Mouse (Mus musculus) forebrain, embryonic 12.5 days (tissue): ENCODE results near the gene Phf20. TPM values are rescaled to one million over a fixed set of nuclear protein-coding genes. Genes with fewer than 3 reads are reported as not detected.

Experiments
- ATAC-seq: fragments of 200-750 bp; cut with Nextera tagmentation; 2 replicates; pipeline ENCODE4 v1.8.0; 2017; ENCODE audit warnings: moderate TSS enrichment; ENCODE audit not compliant: low FRiP score
- H3K27ac ChIP-seq: fragments of 300-500 bp; sonication (generic); 2 replicates; pipeline ENCODE4 v1.5.1; 2016; ENCODE audit warnings: mild to moderate bottlenecking
- H3K27me3 ChIP-seq: fragments of 300-500 bp; sonication (generic); 2 replicates; pipeline ENCODE4 v1.6.1; 2016; ENCODE audit warnings: mild to moderate bottlenecking
- H3K36me3 ChIP-seq: fragments of 300-500 bp; sonication (generic); replicated peaks from 2 replicates; pipeline ENCODE4 v1.6.1; 2016; ENCODE audit warnings: mild to moderate bottlenecking
- H3K4me1 ChIP-seq: fragments of 300-500 bp; sonication (generic); 2 replicates; pipeline ENCODE4 v1.6.1; 2016
- H3K4me2 ChIP-seq: fragments of 300-500 bp; sonication (generic); 2 replicates; pipeline ENCODE4 v1.6.1; 2016; ENCODE audit warnings: mild to moderate bottlenecking, moderate library complexity
- H3K4me3 ChIP-seq: fragments of 300-500 bp; sonication (generic); replicated peaks from 2 replicates; pipeline ENCODE4 v1.5.1; 2016; ENCODE audit warnings: mild to moderate bottlenecking
- H3K9ac ChIP-seq: fragments of 300-500 bp; sonication (generic); 2 replicates; pipeline ENCODE4 v1.6.1; 2016; ENCODE audit warnings: mild to moderate bottlenecking
- H3K9me3 ChIP-seq: fragments of 300-500 bp; sonication (generic); 2 replicates; pipeline ENCODE4 v1.6.1; 2016
- WGBS: fragments of 180-500 bp; shearing (Covaris S2); methylation state at CpG from one replicate; pipeline ENCODE4 v1.1.7; 2016; 5-methylcytosine and 5-hydroxymethylcytosine counted together
- polyA plus RNA-seq: library from polyadenylated mRNA; unstranded; fragments of >200 nt; fragmentation: Nextera tagmentation; extraction: Ambion mirVana; gene quantifications from 2 replicates; pipeline ENCODE4 v1.2.1, GENCODE M21; 2016

Gene Phf20
- polyA plus RNA-seq, 1 experiment from 2014 or later: 105 TPM

DNA sequence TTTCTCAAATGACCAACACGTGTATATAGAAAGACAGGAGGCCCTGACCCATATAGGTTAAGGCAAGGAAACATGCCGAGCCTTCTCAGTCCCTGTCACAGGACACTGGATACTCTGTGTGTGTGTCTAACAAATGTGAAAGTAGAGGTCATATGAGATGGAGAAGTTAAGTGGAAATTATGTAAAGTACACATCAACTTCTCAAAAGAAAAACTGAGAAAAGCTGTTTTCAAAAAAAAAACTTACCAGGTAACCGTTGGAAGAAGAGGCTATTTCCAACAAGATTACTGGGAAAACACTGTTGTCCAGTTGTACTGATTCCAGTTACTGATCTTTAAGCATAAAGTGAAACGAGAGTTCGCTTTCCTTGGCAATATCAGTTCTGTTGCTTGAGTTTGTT lies 114.7 kb downstream of the Phf20 start:
- peaks cover 22% of the 10 kb centered on the region for H3K36me3 ChIP-seq
- no peak overlapping the region for H3K4me3 ChIP-seq

DNA sequence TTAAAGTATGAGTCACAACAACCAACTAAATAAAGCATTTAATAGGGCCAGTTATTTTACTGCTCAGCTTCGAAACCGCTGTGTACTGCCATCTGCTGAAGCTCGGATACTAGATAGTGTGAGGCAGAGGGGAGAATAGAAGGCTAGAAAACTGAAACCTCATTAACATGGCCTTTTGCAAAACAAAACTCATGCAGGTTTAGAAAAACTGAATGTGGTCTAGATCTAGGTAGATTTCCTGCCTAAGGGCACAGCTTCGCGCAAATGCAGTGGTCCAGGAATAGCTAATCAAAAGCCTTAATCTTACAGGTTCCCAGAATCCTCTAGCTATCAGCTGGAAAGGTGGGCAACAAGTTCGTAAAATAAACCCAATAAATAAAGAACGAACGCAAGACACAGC lies 115.2 kb downstream of the Phf20 start:
- Histone ChIP-seq H3K4me2 (peak overlapping the region; percentile 89), H3K9ac (peak overlapping the region; percentile 87), H3K4me3 (peak overlapping the region; percentile 87), H3K4me1 (peaks cover 14% of the 10 kb centered on the region), H3K36me3 (peaks cover 19% of the 10 kb centered on the region), H3K27me3 (no peaks in the 10 kb centered on the region), H3K27ac (peak overlapping the region; percentile 98), H3K9me3 (no peaks in the 10 kb centered on the region)
- no peak for ATAC-seq
- WGBS: 25% methylated on average over 8 of the region's 8 CpGs

More for the DNA sequence above, 114.7 kb downstream of the Phf20 start:
- Histone ChIP-seq H3K27me3 (no peaks in the 10 kb centered on the region), H3K9me3 (no peaks in the 10 kb centered on the region), H3K9ac (no peak overlapping the region), H3K4me1 (peaks cover 14% of the 10 kb centered on the region), H3K4me2 (peak overlapping the region; percentile 89), H3K27ac (0 out of 2 replicates have a peak overlapping the region, but pooled peaks have one; percentile 98)
- WGBS: 93% methylated on average over 5 of the region's 5 CpGs
- ATAC-seq: no peak

DNA sequence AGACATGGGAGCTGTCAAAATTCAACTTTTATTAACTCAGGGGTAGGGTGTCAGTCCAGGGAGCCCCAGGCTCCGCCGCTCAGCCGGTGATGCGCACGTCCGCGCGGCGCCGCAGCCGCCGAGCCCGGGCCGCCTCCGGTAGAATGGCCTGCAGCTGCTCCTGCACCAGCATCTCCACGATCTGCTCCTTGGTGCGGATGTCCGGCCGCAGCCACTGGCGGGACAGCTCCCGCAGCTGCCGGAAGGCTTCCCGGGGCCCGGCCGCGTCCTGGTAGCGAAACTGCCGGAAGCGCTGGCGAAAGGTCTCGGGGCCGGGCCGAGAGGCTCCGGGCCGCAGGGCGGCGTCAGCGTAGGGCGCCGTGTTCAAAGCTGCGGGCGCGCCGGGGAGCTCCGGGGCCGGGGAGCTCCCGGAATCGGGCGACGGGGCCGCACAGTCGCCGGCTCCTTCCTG lies 115.6 kb downstream of the Phf20 start:
- H3K4me1 ChIP-seq: peaks cover 14% of the 10 kb centered on the region
- H3K9me3 ChIP-seq: no peaks in the 10 kb centered on the region
- WGBS: under 1% methylated on average over 53 of the region's 53 CpGs
- H3K27me3 ChIP-seq: no peaks in the 10 kb centered on the region
- peak overlapping the region; percentile 89 for H3K4me2 ChIP-seq
- peak; percentile 59 for ATAC-seq
- peaks cover 15% of the 10 kb centered on the region for H3K36me3 ChIP-seq
- H3K9ac ChIP-seq: peak overlapping the region; percentile 87
- H3K4me3 ChIP-seq: peak overlapping the region; percentile 87
- peak overlapping the region; percentile 98 for H3K27ac ChIP-seq

DNA sequence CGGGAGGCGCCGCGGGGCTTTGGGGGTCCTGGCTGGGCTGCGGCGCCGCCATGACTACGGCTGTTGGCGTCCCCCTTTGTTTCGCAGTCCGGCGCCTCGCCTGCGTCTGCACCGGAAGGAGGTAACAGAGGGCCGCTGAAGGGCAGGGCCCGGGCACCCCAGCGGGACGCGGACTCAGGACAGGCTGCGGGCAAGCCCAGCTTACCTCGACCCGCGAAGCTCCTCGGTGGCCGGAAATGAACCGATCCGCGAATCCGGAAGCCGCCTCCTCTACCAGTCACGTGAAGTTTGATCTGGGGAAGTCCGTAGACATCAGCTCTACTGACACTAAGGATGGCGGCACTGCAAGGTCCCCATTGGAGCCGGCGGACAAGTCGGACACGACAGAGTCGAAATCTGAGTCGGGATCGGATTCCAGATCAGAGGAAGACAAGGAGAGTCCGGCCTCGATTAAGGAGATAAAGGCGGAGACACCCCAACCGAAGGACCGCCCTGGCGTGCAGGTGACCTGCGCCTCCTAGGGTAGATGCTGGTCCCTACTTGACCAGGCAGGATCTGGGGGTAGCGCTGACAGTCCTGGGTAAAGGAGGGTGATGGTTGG lies 116.1 kb downstream of the Phf20 start, which contains the start of the genes Cnbd2 and Scand1:
Gene Cnbd2 (plus strand): TSS at position 3 of the 601 bp plus-strand sequence.
Gene Scand1 (minus strand): TSS at position 408 of the 601 bp plus-strand sequence.
- Histone ChIP-seq H3K27me3 (no peaks in the 10 kb centered on the region), H3K9me3 (no peaks in the 10 kb centered on the region), H3K27ac (peak within 1 kb of the TSS; percentile 98), H3K4me1 (peaks cover 14% of the 10 kb centered on the region), H3K4me3 (peak within 1 kb of the TSS; percentile 87), H3K9ac (peak within 1 kb of the TSS; percentile 87), H3K4me2 (peak within 1 kb of the TSS; percentile 89), H3K36me3 (peaks cover 10% of the 10 kb centered on the region)
- peak; percentile 93 for ATAC-seq
- WGBS: 0% methylated on average over 48 of the region's 49 CpGs

DNA sequence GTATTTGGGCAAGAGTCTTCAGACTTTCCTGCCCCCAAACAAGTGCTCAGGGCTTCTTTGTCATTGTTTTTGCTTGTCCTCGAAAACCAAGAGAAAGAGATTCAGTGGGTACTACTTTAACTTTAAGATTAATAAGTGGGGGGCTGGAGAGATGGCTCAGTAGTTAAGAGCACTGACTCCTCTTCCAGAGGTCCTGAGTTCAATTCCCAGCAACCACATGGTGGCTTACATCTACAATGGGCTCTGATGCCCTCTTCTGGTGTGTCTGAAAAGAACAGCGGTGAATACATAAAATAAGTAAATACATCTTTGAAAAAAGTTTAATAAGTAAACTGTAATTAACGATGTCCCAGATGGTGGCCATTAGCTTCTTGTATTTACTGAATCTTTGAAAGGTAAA lies 116.9 kb downstream of the Phf20 start:
- Histone ChIP-seq H3K9ac (peak overlapping the region; percentile 87), H3K4me2 (peak overlapping the region; percentile 89), H3K4me3 (peak overlapping the region; percentile 87), H3K27ac (peak overlapping the region; percentile 98; the same call in 1 of the 2 replicates), H3K36me3 (0 out of 2 replicates have a peak, but pooled peaks cover 10% of the 10 kb centered on the region), H3K27me3 (no peaks in the 10 kb centered on the region), H3K4me1 (peaks cover 14% of the 10 kb centered on the region), H3K9me3 (no peaks in the 10 kb centered on the region)
- no peak for ATAC-seq
- 50% methylated on average over 3 of the region's 3 CpGs for WGBS

DNA sequence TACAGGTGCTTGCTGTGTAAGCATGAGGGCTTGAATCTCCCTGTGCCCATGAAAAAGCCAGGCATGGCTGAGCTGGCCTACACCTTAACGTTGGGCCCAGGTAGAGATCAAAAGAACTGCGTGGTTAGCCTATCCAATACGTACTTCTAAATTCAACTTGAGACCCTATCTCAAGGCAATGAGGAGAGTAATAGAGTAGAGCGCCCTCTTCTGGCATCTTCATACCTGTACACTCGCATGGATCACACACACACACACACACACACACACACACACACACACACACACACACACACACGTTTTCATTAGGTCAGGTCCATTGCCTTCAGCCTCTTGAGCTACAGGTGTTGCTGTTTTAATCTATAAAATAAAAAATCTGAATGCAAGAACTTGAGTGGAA lies 118.5 kb downstream of the Phf20 start:
- ATAC-seq: no peak
- H3K4me1 ChIP-seq: peaks cover 14% of the 10 kb centered on the region
- H3K27ac ChIP-seq: no peak overlapping the region
- no peaks in the 10 kb centered on the region for H3K27me3 ChIP-seq
- no peak overlapping the region for H3K4me2 ChIP-seq
- H3K4me3 ChIP-seq: no peak overlapping the region
- H3K9me3 ChIP-seq: no peaks in the 10 kb centered on the region
- WGBS: 93% methylated on average over 6 of the region's 6 CpGs
- 0 out of 2 replicates have a peak, but pooled peaks cover 5% of the 10 kb centered on the region for H3K36me3 ChIP-seq
- no peak overlapping the region for H3K9ac ChIP-seq

DNA sequence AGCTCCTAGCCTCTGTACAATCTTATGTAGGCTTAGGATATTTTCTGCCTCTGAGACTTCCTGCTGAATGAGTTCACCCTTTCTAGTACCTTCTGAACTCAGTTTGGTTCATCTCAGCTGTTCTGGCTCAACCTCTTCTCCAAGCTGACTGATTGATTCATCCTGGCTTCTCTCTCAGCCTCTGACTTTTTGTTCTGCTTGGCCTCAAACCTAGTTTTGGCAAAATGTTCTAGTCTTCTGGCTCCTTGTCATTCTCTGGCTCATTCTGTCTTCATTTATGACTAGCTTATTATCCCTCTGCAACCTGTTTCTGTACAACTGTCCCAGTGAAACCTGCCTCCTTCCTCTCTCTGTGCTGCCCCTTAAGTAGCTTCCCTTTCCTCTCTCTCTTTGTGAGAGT lies 122.2 kb downstream of the Phf20 start:
- Histone ChIP-seq H3K4me3 (no peak overlapping the region), H3K36me3 (peaks cover 10% of the 10 kb centered on the region; the same call in 1 of the 2 replicates), H3K27ac (no peak overlapping the region), H3K4me1 (0 out of 2 replicates have a peak, but pooled peaks cover 2% of the 10 kb centered on the region), H3K9me3 (no peaks in the 10 kb centered on the region), H3K4me2 (no peak overlapping the region), H3K27me3 (no peaks in the 10 kb centered on the region), H3K9ac (no peak overlapping the region)
- no peak for ATAC-seq

DNA sequence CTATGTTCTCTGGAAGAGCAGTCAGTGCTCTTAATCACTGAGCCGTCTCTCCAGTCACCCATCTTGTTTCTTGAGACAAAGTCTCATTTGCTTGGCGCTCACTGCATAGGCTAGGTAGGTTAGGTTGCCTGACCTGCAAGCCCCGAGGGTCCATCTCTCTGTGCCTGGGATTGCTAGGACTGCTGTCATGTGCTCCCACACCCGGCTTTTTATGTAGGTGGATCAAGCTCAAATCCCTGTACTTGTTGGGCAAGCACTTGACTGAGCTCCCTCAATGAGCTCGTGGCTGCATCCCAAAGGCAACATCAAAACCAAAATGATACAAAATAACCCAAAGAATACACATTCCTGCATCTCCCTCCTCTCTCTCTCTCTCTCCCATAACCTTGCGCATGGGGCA lies 125.3 kb downstream of the Phf20 start:
- 91% methylated on average over 6 of the region's 6 CpGs for WGBS
- no peak overlapping the region for H3K27ac ChIP-seq
- H3K36me3 ChIP-seq: peaks cover 5% of the 10 kb centered on the region; the same call in 1 of the 2 replicates
- no peak overlapping the region for H3K9ac ChIP-seq
- ATAC-seq: no peak
- H3K9me3 ChIP-seq: no peaks in the 10 kb centered on the region
- H3K4me2 ChIP-seq: no peak overlapping the region
- no peak overlapping the region for H3K4me3 ChIP-seq
- H3K4me1 ChIP-seq: no peaks in the 10 kb centered on the region
- no peaks in the 10 kb centered on the region for H3K27me3 ChIP-seq

DNA sequence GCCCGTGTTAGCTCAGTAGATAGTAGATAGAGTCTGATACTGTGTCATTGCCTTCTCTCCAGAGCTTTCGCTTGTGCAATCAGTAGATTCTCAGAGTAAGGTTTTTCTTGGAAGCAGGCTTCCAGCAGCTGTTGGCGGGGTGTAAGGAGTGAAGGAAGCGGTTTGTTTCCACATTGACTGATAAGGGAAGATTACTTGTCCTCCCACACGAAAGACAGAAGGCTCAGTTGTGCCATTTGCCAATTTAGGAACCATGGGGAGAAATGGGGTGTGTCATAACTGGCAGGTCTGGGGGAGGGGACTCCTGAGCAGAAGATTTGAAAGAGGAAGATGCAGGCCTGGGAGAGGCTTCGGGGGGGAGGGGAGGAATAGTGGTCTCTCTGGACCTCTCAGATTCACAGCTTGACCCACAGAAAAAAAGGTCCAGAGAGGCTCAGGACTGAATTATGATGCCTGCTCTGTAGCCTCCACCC lies 127.9 kb downstream of the Phf20 start:
- no peaks in the 10 kb centered on the region for H3K27me3 ChIP-seq
- no peak overlapping the region for H3K4me3 ChIP-seq
- H3K36me3 ChIP-seq: peaks cover 5% of the 10 kb centered on the region; the same call in 1 of the 2 replicates
- no peak overlapping the region for H3K27ac ChIP-seq
- no peak for ATAC-seq
- H3K9ac ChIP-seq: no peak overlapping the region
- no peaks in the 10 kb centered on the region for H3K9me3 ChIP-seq
- no peak overlapping the region for H3K4me2 ChIP-seq
- H3K4me1 ChIP-seq: no peaks in the 10 kb centered on the region
- 77% methylated on average over 6 of the region's 6 CpGs for WGBS

DNA sequence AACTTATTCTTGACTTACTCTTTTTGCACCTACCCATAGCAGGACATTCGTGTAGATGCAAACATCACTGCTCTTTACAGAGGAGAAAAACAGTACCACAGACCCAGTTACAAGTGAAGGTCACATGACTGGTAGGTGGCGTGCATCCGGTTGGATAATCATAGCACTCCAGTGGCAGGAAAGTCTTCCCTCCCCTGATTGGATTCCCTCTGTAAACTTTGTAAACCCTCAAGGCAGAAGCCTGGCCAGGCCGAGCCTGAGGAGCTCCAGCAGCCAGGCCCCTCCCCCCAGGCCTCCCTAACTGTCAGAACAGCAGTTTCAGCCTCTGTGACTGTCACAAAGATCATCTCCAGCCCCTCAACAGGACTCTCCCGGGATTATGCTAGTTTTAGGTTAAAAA lies 128.4 kb downstream of the Phf20 start:
- no peak overlapping the region for H3K9ac ChIP-seq
- no peak overlapping the region for H3K27ac ChIP-seq
- H3K4me2 ChIP-seq: no peak overlapping the region
- H3K9me3 ChIP-seq: no peaks in the 10 kb centered on the region
- 58% methylated on average over 5 of the region's 5 CpGs for WGBS
- peaks cover 5% of the 10 kb centered on the region; the same call in 1 of the 2 replicates for H3K36me3 ChIP-seq
- no peaks in the 10 kb centered on the region for H3K27me3 ChIP-seq
- no peaks in the 10 kb centered on the region for H3K4me1 ChIP-seq
- no peak for ATAC-seq
- no peak overlapping the region for H3K4me3 ChIP-seq

DNA sequence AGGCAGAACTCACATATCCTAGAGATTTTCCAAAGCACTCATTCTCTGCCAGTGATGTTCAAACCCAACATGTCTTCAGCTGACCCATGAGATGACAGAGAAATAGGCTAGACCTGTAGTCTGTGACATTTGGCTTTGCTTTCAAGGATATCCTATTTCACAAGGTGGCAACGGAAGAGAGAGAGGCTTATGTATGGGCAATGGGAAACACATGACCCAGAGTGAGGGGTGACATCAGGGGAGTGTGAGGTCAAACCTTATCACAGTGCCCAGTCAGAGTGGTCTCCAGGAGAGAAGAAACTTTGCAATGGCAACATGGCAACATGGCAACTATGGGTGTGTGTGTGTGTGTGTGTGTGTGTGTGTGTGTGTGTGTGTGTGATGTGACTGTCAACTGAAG lies 134.4 kb downstream of the Phf20 start:
- no peak for ATAC-seq
- no peak overlapping the region for H3K4me3 ChIP-seq
- H3K36me3 ChIP-seq: no peaks in the 10 kb centered on the region
- no peaks in the 10 kb centered on the region for H3K9me3 ChIP-seq
- no peak overlapping the region for H3K27ac ChIP-seq
- 68% methylated on average over 1 of the region's 1 CpGs for WGBS
- no peak overlapping the region for H3K4me2 ChIP-seq
- no peaks in the 10 kb centered on the region for H3K27me3 ChIP-seq
- no peaks in the 10 kb centered on the region for H3K4me1 ChIP-seq
- H3K9ac ChIP-seq: no peak overlapping the region

DNA sequence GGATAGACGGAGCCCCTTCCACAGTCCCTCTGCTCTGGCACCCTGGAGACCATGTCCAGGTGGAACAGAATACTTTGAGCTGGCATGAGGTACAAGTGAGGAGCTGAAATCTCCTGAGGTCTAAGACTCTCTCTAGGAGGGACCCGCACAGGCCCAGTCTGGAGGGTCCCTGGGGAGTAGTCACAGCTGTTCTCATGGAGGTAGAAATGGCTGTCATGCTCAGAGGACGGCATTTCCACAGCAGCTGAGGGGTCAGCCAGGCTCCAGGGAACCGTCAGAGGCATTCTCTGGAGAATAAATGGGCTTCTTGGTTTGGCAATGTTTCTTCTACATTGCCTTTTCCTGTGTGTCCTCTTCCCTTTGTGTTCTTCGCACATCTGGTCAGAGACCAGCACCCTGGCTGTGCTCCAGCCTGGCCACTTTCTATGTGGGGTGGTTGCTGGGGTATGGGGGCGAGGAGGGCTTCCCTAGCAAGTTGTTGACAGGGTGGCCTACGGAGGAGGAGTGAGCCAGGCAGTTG lies 135.2 kb downstream of the Phf20 start:
- Histone ChIP-seq H3K27me3 (no peaks in the 10 kb centered on the region), H3K4me2 (no peak overlapping the region), H3K36me3 (no peaks in the 10 kb centered on the region), H3K27ac (no peak overlapping the region), H3K9me3 (no peaks in the 10 kb centered on the region), H3K4me3 (no peak overlapping the region), H3K4me1 (no peaks in the 10 kb centered on the region), H3K9ac (no peak overlapping the region)
- WGBS: 89% methylated on average over 7 of the region's 7 CpGs
- no peak for ATAC-seq

DNA sequence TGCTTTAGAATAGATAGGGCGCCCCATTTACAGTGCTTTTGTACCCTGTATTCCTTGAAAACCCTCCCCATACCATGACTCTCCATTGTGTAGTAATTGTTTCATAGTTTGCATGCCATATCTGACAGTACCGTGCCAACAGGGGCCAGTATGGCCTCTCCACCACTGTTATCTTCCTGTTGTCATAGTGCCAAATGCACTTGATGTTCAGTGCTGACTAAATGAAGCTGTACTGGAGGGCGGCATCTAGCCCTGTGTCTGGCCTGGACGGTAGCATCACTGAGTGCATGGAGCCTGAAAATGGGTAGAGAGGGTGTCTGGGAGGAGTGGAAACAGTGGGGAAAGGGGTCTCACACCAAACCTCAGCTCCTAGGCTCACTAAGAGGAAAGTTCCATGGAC lies 143.8 kb downstream of the Phf20 start:
- H3K4me1 ChIP-seq: no peaks in the 10 kb centered on the region

More for the DNA sequence above, 143.8 kb downstream of the Phf20 start:
- Histone ChIP-seq H3K9me3 (no peaks in the 10 kb centered on the region), H3K9ac (no peak overlapping the region), H3K27me3 (no peaks in the 10 kb centered on the region), H3K27ac (no peak overlapping the region), H3K4me2 (no peak overlapping the region), H3K4me3 (no peak overlapping the region), H3K36me3 (no peaks in the 10 kb centered on the region)
- 84% methylated on average over 4 of the region's 4 CpGs for WGBS
- no peak for ATAC-seq
